Mouse (Mus musculus): ENCODE measurements around the gene Krt19. TPM values are rescaled to one million over a fixed set of nuclear protein-coding genes. Genes with fewer than 3 reads are reported as not detected.

Krt19 gene
- polyA plus RNA-seq, 1 experiment from 2014 or later, result 35.0 TPM

- H3K36me3 ChIP-seq (ENCODE audit: control insufficient read depth, insufficient read depth, low read length), result no peaks in the 10 kb centered on the region
- no peak overlapping the region for H3K9ac ChIP-seq (ENCODE audit: low read length)
- peak overlapping the region; percentile 28 for H3K4me2 ChIP-seq (ENCODE audit: low read length)
- WGBS, result 30% methylated on average over 14 of the region's 14 CpGs
- H3K4me3 ChIP-seq (ENCODE audit: control insufficient read depth in 1 of 2, insufficient read depth in 1 of 2, low read depth in 1 of 2, low read length in 2 of 2), result no peak overlapping the region
- no peak overlapping the region for H3K27ac ChIP-seq (replicated peaks in 1 of 2; ENCODE audit: control insufficient read depth in 1 of 2, insufficient read depth in 1 of 2, low read depth in 2 of 2, low read length in 2 of 2)
- peaks cover 15 to 21% of the 10 kb centered on the region in 2 experiments for H3K4me1 ChIP-seq (ENCODE audit: control insufficient read depth in 2 of 2, insufficient read depth in 2 of 2, low read length in 2 of 2)
- no peaks in the 10 kb centered on the region for H3K27me3 ChIP-seq (ENCODE audit: control insufficient read depth, insufficient read depth, low read length)
- no peaks in the 10 kb centered on the region for H3K9me3 ChIP-seq (ENCODE audit: control insufficient read depth, low read length)
- no peak for ATAC-seq (ENCODE audit: insufficient number of reproducible peaks, insufficient read depth, low FRiP score, low read depth)
These were observed 20.6 kb upstream of the Krt19 start for GRCm38 (mm10) chr11:100168765-100169762.

GRCm38 (mm10) chr11:100168071-100168470, 19.6 kb upstream of the Krt19 start:
- Histone ChIP-seq H3K4me2 (ENCODE audit: low read length) (no peak overlapping the region), H3K9ac (ENCODE audit: low read length) (no peak overlapping the region), H3K4me1 (ENCODE audit: control insufficient read depth in 2 of 2, insufficient read depth in 2 of 2, low read length in 2 of 2) (peaks cover 15 to 21% of the 10 kb centered on the region in 2 experiments), H3K4me3 (ENCODE audit: control insufficient read depth in 1 of 2, insufficient read depth in 1 of 2, low read depth in 1 of 2, low read length in 2 of 2) (no peak overlapping the region), H3K27ac (replicated peaks in 1 of 2; ENCODE audit: control insufficient read depth in 1 of 2, insufficient read depth in 1 of 2, low read depth in 2 of 2, low read length in 2 of 2) (no peak overlapping the region), H3K36me3 (ENCODE audit: control insufficient read depth, insufficient read depth, low read length) (no peaks in the 10 kb centered on the region), H3K27me3 (ENCODE audit: control insufficient read depth, insufficient read depth, low read length) (no peaks in the 10 kb centered on the region), H3K9me3 (ENCODE audit: control insufficient read depth, low read length) (no peaks in the 10 kb centered on the region)
- peak; percentile 44; the same call in 1 of the 2 replicates for ATAC-seq (ENCODE audit: insufficient number of reproducible peaks, insufficient read depth, low FRiP score, low read depth)
- 61% methylated on average over 8 of the region's 8 CpGs for WGBS

GRCm38 (mm10) chr11:100164392-100164791, 15.9 kb upstream of the Krt19 start:
- no peak for ATAC-seq (ENCODE audit: insufficient number of reproducible peaks, insufficient read depth, low FRiP score, low read depth)

GRCm38 (mm10) chr11:100157908-100158477, 9.5 kb upstream of the Krt19 start:
- ATAC-seq (ENCODE audit: insufficient number of reproducible peaks, insufficient read depth, low FRiP score, low read depth), result no peak
- Histone ChIP-seq H3K4me3 (ENCODE audit: control insufficient read depth in 1 of 2, insufficient read depth in 1 of 2, low read depth in 1 of 2, low read length in 2 of 2) (no peak overlapping the region), H3K27ac (replicated peaks in 1 of 2; ENCODE audit: control insufficient read depth in 1 of 2, insufficient read depth in 1 of 2, low read depth in 2 of 2, low read length in 2 of 2) (no peak overlapping the region), H3K4me1 (ENCODE audit: control insufficient read depth in 2 of 2, insufficient read depth in 2 of 2, low read length in 2 of 2) (peaks cover 3 to 6% of the 10 kb centered on the region in 2 experiments; a peak in 1 of 4 replicates), H3K4me2 (ENCODE audit: low read length) (no peak overlapping the region), H3K36me3 (ENCODE audit: control insufficient read depth, insufficient read depth, low read length) (no peaks in the 10 kb centered on the region), H3K27me3 (ENCODE audit: control insufficient read depth, insufficient read depth, low read length) (no peaks in the 10 kb centered on the region), H3K9me3 (ENCODE audit: control insufficient read depth, low read length) (no peaks in the 10 kb centered on the region), H3K9ac (ENCODE audit: low read length) (no peak overlapping the region)
- 66% methylated on average over 6 of the region's 6 CpGs for WGBS

More at GRCm38 (mm10) chr11:100164392-100164791, 15.9 kb upstream of the Krt19 start:
- H3K4me1 ChIP-seq (ENCODE audit: control insufficient read depth in 2 of 2, insufficient read depth in 2 of 2, low read length in 2 of 2), result peaks cover 15 to 21% of the 10 kb centered on the region in 2 experiments
- no peak overlapping the region for H3K4me2 ChIP-seq (ENCODE audit: low read length)
- H3K27me3 ChIP-seq (ENCODE audit: control insufficient read depth, insufficient read depth, low read length), result no peaks in the 10 kb centered on the region
- no peak overlapping the region for H3K27ac ChIP-seq (replicated peaks in 1 of 2; ENCODE audit: control insufficient read depth in 1 of 2, insufficient read depth in 1 of 2, low read depth in 2 of 2, low read length in 2 of 2)
- WGBS, result 55% methylated on average over 7 of the region's 7 CpGs
- H3K9ac ChIP-seq (ENCODE audit: low read length), result no peak overlapping the region
- no peaks in the 10 kb centered on the region for H3K36me3 ChIP-seq (ENCODE audit: control insufficient read depth, insufficient read depth, low read length)
- H3K9me3 ChIP-seq (ENCODE audit: control insufficient read depth, low read length), result no peaks in the 10 kb centered on the region
- no peak overlapping the region for H3K4me3 ChIP-seq (ENCODE audit: control insufficient read depth in 1 of 2, insufficient read depth in 1 of 2, low read depth in 1 of 2, low read length in 2 of 2)

- 77% methylated on average over 3 of the region's 3 CpGs for WGBS
- no peak for ATAC-seq (ENCODE audit: insufficient number of reproducible peaks, insufficient read depth, low FRiP score, low read depth)
- H3K4me2 ChIP-seq (ENCODE audit: low read length), result no peak overlapping the region
- no peaks in the 10 kb centered on the region for H3K27me3 ChIP-seq (ENCODE audit: control insufficient read depth, insufficient read depth, low read length)
- H3K36me3 ChIP-seq (ENCODE audit: control insufficient read depth, insufficient read depth, low read length), result no peaks in the 10 kb centered on the region
- H3K4me3 ChIP-seq (ENCODE audit: control insufficient read depth in 1 of 2, insufficient read depth in 1 of 2, low read depth in 1 of 2, low read length in 2 of 2), result no peak overlapping the region
- no peaks in the 10 kb centered on the region for H3K9me3 ChIP-seq (ENCODE audit: control insufficient read depth, low read length)
- H3K27ac ChIP-seq (replicated peaks in 1 of 2; ENCODE audit: control insufficient read depth in 1 of 2, insufficient read depth in 1 of 2, low read depth in 2 of 2, low read length in 2 of 2), result no peak overlapping the region
- H3K9ac ChIP-seq (ENCODE audit: low read length), result no peak overlapping the region
- peaks cover 3 to 6% of the 10 kb centered on the region in 2 experiments; a peak in 1 of 4 replicates for H3K4me1 ChIP-seq (ENCODE audit: control insufficient read depth in 2 of 2, insufficient read depth in 2 of 2, low read length in 2 of 2)
These were observed 8.9 kb upstream of the Krt19 start for GRCm38 (mm10) chr11:100157331-100157730.

GRCm38 (mm10) chr11:100155497-100156255, 7.2 kb upstream of the Krt19 start:
- Histone ChIP-seq H3K27me3 (ENCODE audit: control insufficient read depth, insufficient read depth, low read length) (no peaks in the 10 kb centered on the region), H3K9me3 (ENCODE audit: control insufficient read depth, low read length) (no peaks in the 10 kb centered on the region), H3K4me3 (ENCODE audit: control insufficient read depth in 1 of 2, insufficient read depth in 1 of 2, low read depth in 1 of 2, low read length in 2 of 2) (no peak overlapping the region), H3K36me3 (ENCODE audit: control insufficient read depth, insufficient read depth, low read length) (no peaks in the 10 kb centered on the region), H3K4me2 (ENCODE audit: low read length) (no peak overlapping the region), H3K27ac (replicated peaks in 1 of 2; ENCODE audit: control insufficient read depth in 1 of 2, insufficient read depth in 1 of 2, low read depth in 2 of 2, low read length in 2 of 2) (no peak overlapping the region), H3K4me1 (ENCODE audit: control insufficient read depth in 2 of 2, insufficient read depth in 2 of 2, low read length in 2 of 2) (peaks cover 3 to 6% of the 10 kb centered on the region in 2 experiments; a peak in 1 of 4 replicates), H3K9ac (ENCODE audit: low read length) (no peak overlapping the region)
- no peak for ATAC-seq (ENCODE audit: insufficient number of reproducible peaks, insufficient read depth, low FRiP score, low read depth)
- WGBS, result 45% methylated on average over 8 of the region's 8 CpGs

Data from heart, embryonic 14.5 days (tissue).